Mouse (Mus musculus) stomach, postnatal 0 days (tissue): Measurements from ENCODE around the gene Myrip.

Experiments used
- CTCF ChIP-seq: IDR thresholded peaks from 2 replicates; pipeline ENCODE4 v1.5.1; 2016; ENCODE audit warnings: antibody characterized with exemption, low read depth, mild to moderate bottlenecking, moderate library complexity
- EP300 ChIP-seq: optimal IDR thresholded peaks from 2 replicates; pipeline ENCODE3; 2016; ENCODE audit warnings: antibody characterized with exemption

- no peak for TF ChIP-seq CTCF
- TF ChIP-seq EP300 = no peak
Measured at GRCm38 (mm10) chr9:120493781-120494180, 192.5 kb downstream of the Myrip start.
